Mouse (Mus musculus): ENCODE data around the gene Anapc5. TPM values are rescaled to one million over a fixed set of nuclear protein-coding genes. Genes with fewer than 3 reads are reported as not detected.

Anapc5 gene
- polyA plus RNA-seq, 1 experiment, result 150 TPM

DNA sequence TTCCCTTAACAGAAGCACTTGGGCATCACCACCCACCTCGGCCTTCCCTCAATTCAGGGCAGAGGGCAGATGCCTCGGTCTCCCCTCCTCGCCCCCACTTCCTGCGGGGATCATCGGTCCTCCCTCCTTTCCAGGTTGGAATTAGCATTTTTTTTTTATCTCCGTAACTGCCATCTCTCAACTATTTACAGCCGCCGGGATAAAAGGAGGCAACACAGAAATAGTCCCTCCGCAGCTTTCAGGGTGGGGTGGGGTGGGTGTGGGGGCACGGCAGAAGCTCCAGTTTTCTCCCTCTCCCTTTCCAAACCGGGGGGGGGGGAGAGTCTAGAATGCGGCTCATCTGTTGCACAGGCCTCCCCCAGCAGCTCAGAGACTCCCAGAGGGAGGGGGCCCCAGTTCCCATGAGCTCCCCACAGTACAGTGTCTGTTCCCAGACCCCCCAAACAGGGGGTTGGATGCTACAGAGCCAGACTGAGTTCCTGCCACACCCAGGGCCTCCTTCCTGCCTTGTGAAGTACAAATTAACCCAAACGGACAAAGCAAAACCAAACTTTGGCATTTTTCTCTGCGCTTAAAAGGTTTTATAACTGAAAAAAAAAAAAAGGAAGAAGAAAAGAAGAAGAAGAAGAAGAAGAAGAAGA lies 45.4 kb downstream of the Anapc5 start:
- 72% methylated on average over 14 of the region's 14 CpGs for WGBS
- Histone ChIP-seq H3K27ac (ENCODE audit: insufficient read depth, low read length) (no peak overlapping the region), H3K4me3 (ENCODE audit: extremely low read depth, insufficient read depth, insufficient read length) (no peak overlapping the region), H3K36me3 (ENCODE audit: control insufficient read depth, insufficient read depth, low read length) (no peaks in the 10 kb centered on the region), H3K4me1 (ENCODE audit: control insufficient read depth, insufficient read depth, insufficient read length) (peaks cover 10% of the 10 kb centered on the region; the same call in 1 of the 2 replicates), H3K27me3 (ENCODE audit: control insufficient read depth, insufficient read depth, low read length) (no peaks in the 10 kb centered on the region; the same call in 1 of the 2 replicates)
- TF ChIP-seq POLR2A (IDR thresholded peaks at IDR 0.05; ENCODE audit: low read depth, low read length), result no peak
- no peak for TF ChIP-seq CTCF (IDR thresholded peaks at IDR 0.05; ENCODE audit: extremely low read depth, insufficient read depth, insufficient read length, insufficient replicate concordance)
- no peak for DNase-seq (ENCODE audit: low read depth in 1 of 2, low spot score in 2 of 2)

DNA sequence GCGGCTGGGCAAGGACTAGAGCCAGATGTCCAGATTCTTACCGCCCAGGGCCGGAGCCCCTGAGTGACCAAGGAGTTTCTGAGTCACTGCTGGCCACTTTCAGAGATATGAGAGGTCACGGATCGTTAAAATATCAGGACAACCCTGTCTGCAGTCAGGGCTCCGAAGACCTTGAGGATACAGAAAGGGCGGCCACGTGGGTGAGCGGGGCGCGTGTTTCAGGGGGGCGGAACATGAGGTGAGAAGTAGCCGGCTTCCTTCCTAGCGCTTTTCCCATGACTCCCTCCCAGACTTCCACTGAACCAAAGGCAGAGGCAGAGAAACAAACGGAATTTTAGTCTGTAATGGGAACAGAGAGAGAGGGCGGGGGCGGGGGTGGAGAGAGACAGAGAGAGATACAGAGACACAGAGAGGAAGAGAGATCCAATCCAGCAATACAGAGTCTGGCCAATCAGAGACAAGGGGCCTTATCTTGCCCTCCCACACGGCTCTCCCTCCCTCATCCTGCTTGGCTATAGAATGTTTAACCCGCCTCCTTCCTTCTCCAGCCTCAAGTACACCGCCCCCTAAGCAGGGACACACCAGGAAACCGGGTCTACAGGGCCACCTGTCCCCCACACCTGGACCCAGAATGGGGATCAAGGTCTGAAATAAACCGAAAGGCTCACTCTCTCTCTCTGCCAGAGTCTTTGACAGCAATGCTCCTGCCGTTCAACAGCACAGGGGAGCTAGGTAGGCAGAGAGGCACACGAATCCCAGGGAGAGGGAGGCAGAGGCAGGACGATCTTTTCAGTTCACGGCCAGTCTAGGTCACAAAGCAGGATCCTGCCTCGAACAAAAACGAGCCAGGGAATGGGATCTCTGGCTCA lies 46.2 kb downstream of the Anapc5 start:
- Histone ChIP-seq H3K27me3 (ENCODE audit: control insufficient read depth, insufficient read depth, low read length) (no peaks in the 10 kb centered on the region; the same call in 1 of the 2 replicates), H3K4me1 (ENCODE audit: control insufficient read depth, insufficient read depth, insufficient read length) (peaks cover 13% of the 10 kb centered on the region; the same call in 1 of the 2 replicates), H3K36me3 (ENCODE audit: control insufficient read depth, insufficient read depth, low read length) (no peaks in the 10 kb centered on the region), H3K4me3 (ENCODE audit: extremely low read depth, insufficient read depth, insufficient read length) (no peak overlapping the region), H3K27ac (ENCODE audit: insufficient read depth, low read length) (no peak overlapping the region)
- DNase-seq (ENCODE audit: low read depth in 1 of 2, low spot score in 2 of 2), result no peak
- TF ChIP-seq POLR2A (IDR thresholded peaks at IDR 0.05; ENCODE audit: low read depth, low read length) (no peak), CTCF (IDR thresholded peaks at IDR 0.05; ENCODE audit: extremely low read depth, insufficient read depth, insufficient read length, insufficient replicate concordance) (no peak)
- 68% methylated on average over 28 of the region's 28 CpGs for WGBS

DNA sequence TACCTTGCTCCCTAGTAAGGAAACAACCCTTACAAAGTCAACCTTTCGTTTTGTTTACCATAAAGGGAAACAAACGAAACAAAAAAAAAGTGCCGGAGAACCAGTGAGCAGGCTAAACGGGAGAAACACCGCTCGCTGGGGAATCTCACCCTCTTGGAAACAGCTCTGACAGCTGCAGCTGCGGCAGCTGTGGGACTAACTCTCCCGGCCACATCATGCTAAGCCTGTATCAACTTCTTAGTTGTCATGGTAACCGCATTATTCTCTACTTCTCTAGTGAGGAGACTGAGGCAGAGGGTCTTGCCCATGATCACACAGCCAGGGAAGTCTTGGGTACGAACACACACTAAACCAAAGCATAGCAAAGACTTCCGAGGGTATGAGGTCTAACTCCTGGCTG lies 47.4 kb downstream of the Anapc5 start:
- H3K4me1 ChIP-seq (ENCODE audit: control insufficient read depth, insufficient read depth, insufficient read length), result peaks cover 11% of the 10 kb centered on the region; the same call in 1 of the 2 replicates
- 88% methylated on average over 11 of the region's 11 CpGs for WGBS
- H3K27ac ChIP-seq (ENCODE audit: insufficient read depth, low read length), result no peak overlapping the region
- DNase-seq (ENCODE audit: low read depth in 1 of 2, low spot score in 2 of 2), result no peak
- no peak overlapping the region for H3K4me3 ChIP-seq (ENCODE audit: extremely low read depth, insufficient read depth, insufficient read length)
- TF ChIP-seq CTCF (IDR thresholded peaks at IDR 0.05; ENCODE audit: extremely low read depth, insufficient read depth, insufficient read length, insufficient replicate concordance) (no peak), POLR2A (IDR thresholded peaks at IDR 0.05; ENCODE audit: low read depth, low read length) (no peak)
- no peaks in the 10 kb centered on the region for H3K36me3 ChIP-seq (ENCODE audit: control insufficient read depth, insufficient read depth, low read length)
- H3K27me3 ChIP-seq (ENCODE audit: control insufficient read depth, insufficient read depth, low read length), result no peaks in the 10 kb centered on the region

DNA sequence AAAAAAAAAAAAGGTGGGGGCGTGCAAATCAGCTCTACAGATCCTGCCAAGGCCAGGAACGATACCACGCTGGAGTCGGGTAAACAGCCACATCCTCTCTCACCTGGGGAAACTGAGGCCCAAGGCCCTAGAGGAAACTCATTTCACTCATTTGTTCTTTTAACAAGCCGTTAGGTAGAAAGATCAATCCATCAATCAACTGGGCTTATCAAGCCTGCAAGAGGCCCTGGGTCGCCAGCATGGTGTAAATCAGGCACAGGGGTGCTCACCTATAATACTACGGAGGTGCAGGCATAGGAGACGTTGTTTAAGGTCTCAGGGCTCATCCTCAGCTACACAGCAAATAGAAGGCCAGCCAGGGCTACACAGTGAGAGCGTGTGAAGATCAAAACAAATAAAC lies 49.7 kb downstream of the Anapc5 start:
- Histone ChIP-seq H3K27ac (ENCODE audit: insufficient read depth, low read length) (no peak overlapping the region), H3K36me3 (ENCODE audit: control insufficient read depth, insufficient read depth, low read length) (no peaks in the 10 kb centered on the region), H3K4me3 (ENCODE audit: extremely low read depth, insufficient read depth, insufficient read length) (no peak overlapping the region), H3K4me1 (ENCODE audit: control insufficient read depth, insufficient read depth, insufficient read length) (peaks cover 11% of the 10 kb centered on the region; the same call in 1 of the 2 replicates), H3K27me3 (ENCODE audit: control insufficient read depth, insufficient read depth, low read length) (no peaks in the 10 kb centered on the region)
- WGBS, result 46% methylated on average over 9 of the region's 9 CpGs
- TF ChIP-seq CTCF (IDR thresholded peaks at IDR 0.05; ENCODE audit: extremely low read depth, insufficient read depth, insufficient read length, insufficient replicate concordance) (no peak), POLR2A (IDR thresholded peaks at IDR 0.05; ENCODE audit: low read depth, low read length) (no peak)
- DNase-seq (ENCODE audit: low read depth in 1 of 2, low spot score in 2 of 2), result no peak

DNA sequence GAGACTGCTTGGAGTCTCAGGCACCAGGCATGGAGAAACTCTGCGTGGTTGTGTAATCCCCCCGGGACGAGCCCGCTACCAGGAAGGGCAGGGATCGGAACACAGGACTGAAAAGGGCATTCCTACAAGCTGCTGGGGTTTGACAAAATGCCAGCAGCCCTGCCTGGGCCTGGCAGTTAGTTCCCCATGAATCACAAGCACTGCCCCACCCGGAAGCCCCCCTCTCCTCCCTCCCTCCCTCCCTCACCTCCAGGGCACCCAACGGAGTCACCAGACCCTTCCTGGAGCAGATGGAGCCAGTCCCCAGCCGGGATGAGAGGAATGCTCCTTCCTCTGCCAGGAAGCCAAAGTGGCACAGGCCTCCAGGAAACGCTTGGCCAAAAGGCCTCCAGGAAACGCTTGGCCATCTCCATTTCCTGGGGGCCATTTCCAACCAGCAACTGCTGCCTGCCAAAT lies 50.3 kb downstream of the Anapc5 start:
- 12% methylated on average over 10 of the region's 10 CpGs for WGBS
- Histone ChIP-seq H3K4me1 (ENCODE audit: control insufficient read depth, insufficient read depth, insufficient read length) (peaks cover 11% of the 10 kb centered on the region; the same call in 1 of the 2 replicates), H3K27ac (ENCODE audit: insufficient read depth, low read length) (peak overlapping the region; percentile 37), H3K36me3 (ENCODE audit: control insufficient read depth, insufficient read depth, low read length) (no peaks in the 10 kb centered on the region), H3K27me3 (ENCODE audit: control insufficient read depth, insufficient read depth, low read length) (no peaks in the 10 kb centered on the region), H3K4me3 (ENCODE audit: extremely low read depth, insufficient read depth, insufficient read length) (no peak overlapping the region)
- TF ChIP-seq POLR2A (IDR thresholded peaks at IDR 0.05; ENCODE audit: low read depth, low read length) (no peak), CTCF (IDR thresholded peaks at IDR 0.05; ENCODE audit: extremely low read depth, insufficient read depth, insufficient read length, insufficient replicate concordance) (no peak)
- no peak for DNase-seq (ENCODE audit: low read depth in 1 of 2, low spot score in 2 of 2)

DNA sequence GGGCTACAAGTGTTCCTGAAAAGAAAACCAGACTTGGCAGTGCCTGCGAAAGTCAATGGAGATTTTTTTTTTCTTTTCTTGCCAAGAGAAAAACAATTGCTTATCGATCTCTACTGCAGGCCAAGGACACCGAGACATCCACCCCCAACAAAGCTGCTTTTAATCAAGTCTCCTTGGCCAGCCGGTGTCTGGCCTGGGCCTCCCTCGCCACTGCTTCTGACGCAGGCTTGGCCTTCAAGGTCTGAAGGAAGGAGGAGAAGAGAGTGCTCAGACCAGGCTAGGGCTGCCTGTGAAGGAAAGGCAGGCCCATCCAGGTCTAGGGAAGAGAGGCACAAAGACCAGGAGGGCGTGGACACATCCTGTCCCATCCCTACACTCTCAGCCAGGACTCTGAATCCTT lies 50.8 kb downstream of the Anapc5 start:
- WGBS, result 63% methylated on average over 7 of the region's 7 CpGs
- H3K4me3 ChIP-seq (ENCODE audit: extremely low read depth, insufficient read depth, insufficient read length), result no peak overlapping the region
- H3K27me3 ChIP-seq (ENCODE audit: control insufficient read depth, insufficient read depth, low read length), result no peaks in the 10 kb centered on the region
- peak overlapping the region; percentile 31 for H3K27ac ChIP-seq (ENCODE audit: insufficient read depth, low read length)
- peaks cover 11% of the 10 kb centered on the region; the same call in 1 of the 2 replicates for H3K4me1 ChIP-seq (ENCODE audit: control insufficient read depth, insufficient read depth, insufficient read length)
- no peak for TF ChIP-seq CTCF (IDR thresholded peaks at IDR 0.05; ENCODE audit: extremely low read depth, insufficient read depth, insufficient read length, insufficient replicate concordance)
- TF ChIP-seq POLR2A (IDR thresholded peaks at IDR 0.05; ENCODE audit: low read depth, low read length), result no peak
- DNase-seq (ENCODE audit: low read depth in 1 of 2, low spot score in 2 of 2), result no peak
- no peaks in the 10 kb centered on the region for H3K36me3 ChIP-seq (ENCODE audit: control insufficient read depth, insufficient read depth, low read length)

Measured in spleen, adult 2 months (tissue).